Comparison of ENCODE assay signal across 20 mouse cellular contexts in genomic region chr6:87028881-87029280, GRCm38 (mm10). TPM values are rescaled to one million over a fixed set of nuclear protein-coding genes. Genes with fewer than 3 reads are reported as not detected.
A peak's percentile ranks its signal among the peaks of the same experiment; 100 is the strongest.
DNase-seq lines count a peak whose midpoint lies in the region; ATAC-seq and TF ChIP-seq lines count a peak whose summit lies in the region.
"Had no signal": no experiment of that assay in that cellular context is flagged by ENCODE, and none has a peak within 500 bp of the region (broad histone marks: within the 10 kb centered on the region; RNA-seq: fewer than 3 reads in every experiment).

No protein-coding gene starts in this region.

- no peaks in the 10 kb centered on the region for H3K9me3 ChIP-seq in lung, embryonic 14.5 days (ENCODE audit: low read depth, low read length)
- no peaks in the 10 kb centered on the region for H3K9me3 ChIP-seq in lung, postnatal 0 days (ENCODE audit: low read length)
- H3K9me3 ChIP-seq in hindbrain, embryonic 10.5 days: no peaks in the 10 kb centered on the region
- H3K9me3 ChIP-seq: embryonic facial prominence, embryonic 15.5 days; kidney, embryonic 15.5 days; limb, embryonic 13.5 days; liver, embryonic 12.5 days; megakaryocyte, embryonic 14.5 days had no signal

- no peak for TF ChIP-seq CTCF in lung, embryonic 14.5 days (IDR thresholded peaks at IDR 0.05; ENCODE audit: low read depth)
- no peak for TF ChIP-seq CTCF in lung, postnatal 0 days (IDR thresholded peaks at IDR 0.05)

- DNase-seq in lung, embryonic 14.5 days: peak; percentile 8
- no peak for DNase-seq in lung, postnatal 0 days (ENCODE audit: low spot score)
- peak; percentile 19 for DNase-seq in adrenal gland, postnatal 25 days
- no peak for DNase-seq in hindbrain, embryonic 10.5 days (ENCODE audit: low spot score)
- no peak for DNase-seq in c-Kit-positive CD71-positive TER-119-positive erythroid progenitor cells, embryonic 14.5 days (ENCODE audit: low spot score)
- no peak for DNase-seq in right cerebral cortex, postnatal 10 days (ENCODE audit: low spot score in 2 of 2)
- DNase-seq: cerebellum, adult 8-10 months; gastrocnemius, adult 2 months; kidney, postnatal 36 days; lung, adult 18-20 months; midbrain, embryonic 14.5 days; right cerebral cortex, postnatal 25 days; spleen, adult 18-20 months had no signal

- H3K27ac ChIP-seq in lung, embryonic 14.5 days (ENCODE audit: low read depth): no peak overlapping the region
- H3K27ac ChIP-seq in lung, postnatal 0 days (ENCODE audit: low read length): no peak overlapping the region
- H3K27ac ChIP-seq in hindbrain, embryonic 10.5 days: no peak overlapping the region
- H3K27ac ChIP-seq: embryonic facial prominence, embryonic 15.5 days; gastrocnemius, adult 2 months; kidney, embryonic 15.5 days; limb, embryonic 13.5 days; liver, embryonic 12.5 days had no signal

- TF ChIP-seq EP300 in lung, postnatal 0 days (IDR thresholded peaks at IDR 0.05): no peak

- H3K4me2 ChIP-seq in lung, embryonic 14.5 days: no peak overlapping the region
- H3K4me2 ChIP-seq in lung, postnatal 0 days (replicated peaks; ENCODE audit: low read depth, low read length): no peak overlapping the region
- H3K4me2 ChIP-seq: embryonic facial prominence, embryonic 15.5 days; kidney, embryonic 15.5 days; limb, embryonic 13.5 days; liver, embryonic 12.5 days had no signal

- no peak overlapping the region for H3K4me3 ChIP-seq in lung, embryonic 14.5 days (ENCODE audit: low read depth, low read length)
- H3K4me3 ChIP-seq in lung, postnatal 0 days (ENCODE audit: low read depth, low read length): no peak overlapping the region
- H3K4me3 ChIP-seq in hindbrain, embryonic 10.5 days: no peak overlapping the region
- H3K4me3 ChIP-seq: embryonic facial prominence, embryonic 15.5 days; gastrocnemius, adult 2 months; kidney, embryonic 15.5 days; limb, embryonic 13.5 days; liver, embryonic 12.5 days; megakaryocyte, embryonic 14.5 days had no signal

- H3K27me3 ChIP-seq in lung, embryonic 14.5 days (ENCODE audit: insufficient read depth, low read length): no peaks in the 10 kb centered on the region
- no peaks in the 10 kb centered on the region for H3K27me3 ChIP-seq in lung, postnatal 0 days (replicated peaks; ENCODE audit: insufficient read depth, low read length)
- H3K27me3 ChIP-seq in hindbrain, embryonic 10.5 days (ENCODE audit: insufficient read depth, poor library complexity, severe bottlenecking): no peaks in the 10 kb centered on the region
- H3K27me3 ChIP-seq: embryonic facial prominence, embryonic 15.5 days; kidney, embryonic 15.5 days; limb, embryonic 13.5 days; liver, embryonic 12.5 days; megakaryocyte, embryonic 14.5 days had no signal

- peaks cover 26% of the 10 kb centered on the region for H3K36me3 ChIP-seq in lung, embryonic 14.5 days (ENCODE audit: insufficient read depth)
- peaks cover 7% of the 10 kb centered on the region for H3K36me3 ChIP-seq in lung, postnatal 0 days (ENCODE audit: insufficient read depth, low read length)
- H3K36me3 ChIP-seq in hindbrain, embryonic 10.5 days: peaks cover 68% of the 10 kb centered on the region

- H3K4me1 ChIP-seq in lung, embryonic 14.5 days (ENCODE audit: insufficient read depth): no peaks in the 10 kb centered on the region
- H3K4me1 ChIP-seq in lung, postnatal 0 days (ENCODE audit: insufficient read depth, low read depth, low read length): no peaks in the 10 kb centered on the region
- H3K4me1 ChIP-seq in hindbrain, embryonic 10.5 days (replicated peaks): no peaks in the 10 kb centered on the region
- H3K4me1 ChIP-seq: embryonic facial prominence, embryonic 15.5 days had no signal

- no peak overlapping the region for H3K9ac ChIP-seq in lung, embryonic 14.5 days
- H3K9ac ChIP-seq in lung, postnatal 0 days (replicated peaks; ENCODE audit: low read depth): no peak overlapping the region
- H3K9ac ChIP-seq: embryonic facial prominence, embryonic 15.5 days; kidney, embryonic 15.5 days; limb, embryonic 13.5 days; liver, embryonic 12.5 days had no signal

- ATAC-seq in lung, embryonic 14.5 days (ENCODE audit: insufficient read depth): no peak
- no peak for ATAC-seq in lung, postnatal 0 days
- ATAC-seq in activated CD4-positive, CD25-positive, alpha-beta regulatory T cell, adult 4 months: peak; percentile 36
- ATAC-seq: forebrain, embryonic 14.5 days; liver, embryonic 12.5 days had no signal

RNA-seq across cellular contexts. Expression of gene Gfpt1, which starts 13.8 kb away (rescaled TPM):
- 22.1 and 25.7 TPM in 2 replicates for polyA plus RNA-seq in lung, embryonic 14.5 days (2014; fragmentation: Nextera tagmentation; extraction: Ambion mirVana)
- 10.8 and 11.5 TPM in 2 replicates for polyA plus RNA-seq in lung, postnatal 0 days (2015; fragmentation: Nextera tagmentation; extraction: Ambion mirVana)
- polyA plus RNA-seq in activated CD4-positive, CD25-positive, alpha-beta regulatory T cell, adult 4 months (2017; shearing (Covaris generic)): 10 to 100 TPM; 21.1 to 23.0 TPM
- 37.9 and 40.4 TPM in 2 replicates for total RNA-seq in adrenal gland, postnatal 25 days (2021)
- 11.4 and 15.0 TPM in 2 replicates for polyA plus RNA-seq in hindbrain, embryonic 10.5 days (2016; fragmentation: Nextera tagmentation; extraction: Ambion mirVana)

RNA-seq across cellular contexts. Expression of gene Nfu1, which starts 19.8 kb away (rescaled TPM):
- 88.4 and 90.5 TPM in 2 replicates for polyA plus RNA-seq in lung, embryonic 14.5 days (2014; fragmentation: Nextera tagmentation; extraction: Ambion mirVana)
- polyA plus RNA-seq in lung, postnatal 0 days (2015; fragmentation: Nextera tagmentation; extraction: Ambion mirVana): 70.7 and 72.9 TPM in 2 replicates
- 100 to 1,000 TPM; 133 to 159 TPM for polyA plus RNA-seq in activated CD4-positive, CD25-positive, alpha-beta regulatory T cell, adult 4 months (2017; shearing (Covaris generic))
- total RNA-seq in adrenal gland, postnatal 25 days (2021): 74.2 and 76.8 TPM in 2 replicates
- 90.6 and 104 TPM in 2 replicates for polyA plus RNA-seq in hindbrain, embryonic 10.5 days (2016; fragmentation: Nextera tagmentation; extraction: Ambion mirVana)

Comparison
In these comparisons a context has a peak if more than half of its experiments do, and no peak if none do; other contexts are left out.
1. DNase-seq: peak in lung, embryonic 14.5 days (single experiment) and adrenal gland, postnatal 25 days (single experiment); none in lung, postnatal 0 days (single experiment), hindbrain, embryonic 10.5 days (single experiment), c-Kit-positive CD71-positive TER-119-positive erythroid progenitor cells, embryonic 14.5 days (single experiment) and right cerebral cortex, postnatal 10 days (0 of 2).